Mouse (Mus musculus) G1E (cell line): Measurements from ENCODE around the gene Ctla4. TPM values are rescaled to one million over a fixed set of nuclear protein-coding genes. Genes with fewer than 3 reads are reported as not detected.
A peak's percentile ranks its signal among the peaks of the same experiment; 100 is the strongest.

Source experiments
- ATAC-seq: 2 replicates; pipeline ENCODE4 v1.8.0; 2016; ENCODE audit warnings: mild to moderate bottlenecking; ENCODE audit not compliant: insufficient number of reproducible peaks, poor library complexity, low FRiP score, severe bottlenecking; ENCODE audit errors: extremely low read depth
- DNase-seq: peaks from one replicate; pipeline ENCODE4 v3.0.0; 2012; ENCODE audit warnings: low spot score
- H3K27me3 ChIP-seq: 2 replicates; pipeline ENCODE4 v1.6.1; 2012; ENCODE audit warnings: mild to moderate bottlenecking, low read length, inconsistent platforms; ENCODE audit not compliant: insufficient read depth
- H3K36me3 ChIP-seq: replicated peaks from 2 replicates; pipeline ENCODE3; 2012; ENCODE audit warnings: mild to moderate bottlenecking, inconsistent platforms
- H3K4me1 ChIP-seq: 2 replicates; pipeline ENCODE4 v1.6.1; 2012; ENCODE audit warnings: low read depth, low read length, inconsistent platforms, mixed read lengths; ENCODE audit not compliant: insufficient read depth
- H3K4me3 ChIP-seq: 2 replicates; pipeline ENCODE4 v1.5.1; 2012; ENCODE audit warnings: low read depth, mild to moderate bottlenecking, inconsistent platforms, low read length, moderate library complexity, mixed read lengths
- H3K9me3 ChIP-seq: replicated peaks from 2 replicates; pipeline ENCODE4 v1.6.1; 2012; ENCODE audit warnings: inconsistent platforms
- CTCF ChIP-seq: IDR thresholded peaks from 2 replicates; pipeline ENCODE4 v1.5.1; 2012; ENCODE audit warnings: low read depth, low read length, inconsistent platforms, mixed read lengths
- GATA1 ChIP-seq: IDR thresholded peaks from 2 replicates; pipeline ENCODE4 v1.6.1; 2012; ENCODE audit warnings: borderline replicate concordance, low read length, inconsistent platforms, mixed read lengths
- GATA2 ChIP-seq: IDR thresholded peaks from 2 replicates; pipeline ENCODE4 v1.6.1; 2012; ENCODE audit warnings: low read depth, low read length, inconsistent platforms, borderline replicate concordance
- POLR2AphosphoS5 ChIP-seq: IDR thresholded peaks from 2 replicates; pipeline ENCODE4 v1.6.1; 2012; ENCODE audit warnings: low read depth, low read length, inconsistent platforms; ENCODE audit not compliant: insufficient replicate concordance
- TAL1 ChIP-seq: conservative IDR thresholded peaks from 2 replicates; pipeline ENCODE4 v1.6.1; 2012; ENCODE audit warnings: low read depth, low read length, inconsistent platforms, mixed read lengths
- polyA plus RNA-seq: library from polyadenylated mRNA; stranded (reverse); fragments of >175 nt; gene quantifications from 2 replicates; pipeline ENCODE4 v1.2.3, GENCODE M21; 2012
- total RNA-seq, 2 experiments: library from RNA; stranded (forward) in 1 of 2; stranded (reverse) in 1 of 2; fragments of 200-1000 nt in 1 of 2; fragments of >200 nt in 1 of 2; fragmentation: Nextera tagmentation in 1 of 2; gene quantifications; 2 replicates each; pipeline ENCODE4 v1.2.3; 2014 to 2017

Ctla4 gene
- total and polyA plus RNA-seq, 3 experiments: 0.11 TPM; not detected in 2

GRCm38 (mm10) chr1:60952958-60953357 lies 66.2 kb downstream of the Ctla4 start:
- H3K27me3 ChIP-seq: peaks cover 9% of the 10 kb centered on the region
- H3K36me3 ChIP-seq: no peaks in the 10 kb centered on the region
- no peaks in the 10 kb centered on the region for H3K4me1 ChIP-seq
- TF ChIP-seq POLR2AphosphoS5 (no peak), GATA2 (no peak), CTCF (no peak), GATA1 (no peak), TAL1 (no peak)
- ATAC-seq (no peak), DNase-seq (no peak)
- no peaks in the 10 kb centered on the region for H3K9me3 ChIP-seq
- H3K4me3 ChIP-seq: no peak overlapping the region

GRCm38 (mm10) chr1:60953686-60954085 lies 66.9 kb downstream of the Ctla4 start:
- TF ChIP-seq POLR2AphosphoS5: no peak
- no peak for TF ChIP-seq GATA1
- TF ChIP-seq TAL1: no peak
- TF ChIP-seq CTCF: no peak
- TF ChIP-seq GATA2: no peak
- Histone ChIP-seq H3K9me3 (no peaks in the 10 kb centered on the region), H3K4me3 (no peak overlapping the region), H3K27me3 (peaks cover 9% of the 10 kb centered on the region), H3K4me1 (no peaks in the 10 kb centered on the region), H3K36me3 (no peaks in the 10 kb centered on the region)
- ATAC-seq: no peak
- DNase-seq: no peak

- no peaks in the 10 kb centered on the region for H3K4me1 ChIP-seq
- no peaks in the 10 kb centered on the region for H3K9me3 ChIP-seq
- TF ChIP-seq GATA1: no peak
- TF ChIP-seq CTCF: peak; percentile 72
- no peak overlapping the region for H3K4me3 ChIP-seq
- H3K27me3 ChIP-seq: peaks cover 9% of the 10 kb centered on the region
- ATAC-seq: no peak
- no peaks in the 10 kb centered on the region for H3K36me3 ChIP-seq
- DNase-seq: no peak
Measured at GRCm38 (mm10) chr1:60954759-60955158, 68.0 kb downstream of the Ctla4 start.

- TF ChIP-seq CTCF (no peak), GATA2 (no peak), TAL1 (no peak), GATA1 (no peak), POLR2AphosphoS5 (no peak)
- Histone ChIP-seq H3K4me3 (no peak overlapping the region), H3K4me1 (peaks cover 1% of the 10 kb centered on the region; the same call in 1 of the 2 replicates), H3K9me3 (no peaks in the 10 kb centered on the region), H3K27me3 (peaks cover 10% of the 10 kb centered on the region), H3K36me3 (no peaks in the 10 kb centered on the region)
- ATAC-seq (no peak), DNase-seq (no peak)
Measured at GRCm38 (mm10) chr1:60955186-60955585, 68.4 kb downstream of the Ctla4 start.

- Histone ChIP-seq H3K4me3 (no peak overlapping the region), H3K4me1 (peaks cover 6% of the 10 kb centered on the region), H3K9me3 (no peaks in the 10 kb centered on the region), H3K36me3 (no peaks in the 10 kb centered on the region), H3K27me3 (peaks cover 8% of the 10 kb centered on the region; the same call in 1 of the 2 replicates)
- DNase-seq (no peak), ATAC-seq (no peak)
- TF ChIP-seq TAL1: no peak
- TF ChIP-seq CTCF: no peak
- no peak for TF ChIP-seq GATA2
- TF ChIP-seq POLR2AphosphoS5: no peak
- TF ChIP-seq GATA1: no peak
Measured at GRCm38 (mm10) chr1:60956196-60956595, 69.4 kb downstream of the Ctla4 start.

- DNase-seq (no peak), ATAC-seq (no peak)
- H3K4me1 ChIP-seq: peaks cover 6% of the 10 kb centered on the region
- no peaks in the 10 kb centered on the region for H3K36me3 ChIP-seq
- H3K9me3 ChIP-seq: no peaks in the 10 kb centered on the region
- TF ChIP-seq GATA2: no peak
- no peak for TF ChIP-seq TAL1
- TF ChIP-seq CTCF: no peak
- TF ChIP-seq POLR2AphosphoS5: no peak
- TF ChIP-seq GATA1: no peak
- H3K27me3 ChIP-seq: peaks cover 5% of the 10 kb centered on the region; the same call in 1 of the 2 replicates
- H3K4me3 ChIP-seq: no peak overlapping the region
Measured at GRCm38 (mm10) chr1:60958287-60958686, 71.5 kb downstream of the Ctla4 start.

- DNase-seq: no peak
- peaks cover 5% of the 10 kb centered on the region; the same call in 1 of the 2 replicates for H3K27me3 ChIP-seq
- no peaks in the 10 kb centered on the region for H3K9me3 ChIP-seq
- H3K4me3 ChIP-seq: no peak overlapping the region
- no peak for ATAC-seq
- TF ChIP-seq POLR2AphosphoS5 (no peak), TAL1 (no peak), GATA2 (no peak), CTCF (no peak), GATA1 (no peak)
- H3K4me1 ChIP-seq: peaks cover 6% of the 10 kb centered on the region
- no peaks in the 10 kb centered on the region for H3K36me3 ChIP-seq
Measured at GRCm38 (mm10) chr1:60959246-60959645, 72.4 kb downstream of the Ctla4 start.
